Mouse (Mus musculus) cerebellum, adult 8-10 months (tissue): ENCODE results near the gene Get4.

Source experiments
- DNase-seq: peaks from one replicate; pipeline ENCODE4 v3.0.0; 2022

The Get4 gene

GRCm38 (mm10) chr5:139252081-139252909 is at the start of gene Get4:
Gene Get4, plus strand, starts transcription at chr5:139252324.
- DNase-seq = peak; percentile 97

DNA sequence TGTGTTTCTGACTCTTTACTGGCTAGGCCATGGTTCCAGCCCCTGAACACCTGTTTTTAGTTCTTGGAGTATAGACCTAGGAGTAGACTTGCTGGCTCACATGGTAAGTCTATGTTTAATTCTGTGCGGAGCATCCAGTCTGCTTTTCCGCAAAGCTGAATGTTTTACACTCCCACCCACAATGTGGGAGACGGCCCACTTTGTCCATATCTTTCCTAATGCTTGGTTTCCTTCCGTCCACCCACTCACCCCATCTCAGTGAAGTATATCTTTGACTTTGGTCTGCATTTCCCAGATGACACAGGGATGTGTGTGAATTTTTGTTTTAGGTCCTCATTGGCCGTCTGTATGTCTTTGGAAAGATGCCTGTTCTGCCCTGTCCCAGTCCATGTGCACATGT is 48.8 kb upstream of the Get4 start:
- no peak for DNase-seq

- DNase-seq = no peak
Measured at GRCm38 (mm10) chr5:139206081-139206480, 46.0 kb upstream of the Get4 start.

GRCm38 (mm10) chr5:139206525-139206924 is 45.6 kb upstream of the Get4 start:
- no peak for DNase-seq

- DNase-seq = no peak
Measured at GRCm38 (mm10) chr5:139208183-139208582, 43.9 kb upstream of the Get4 start.

GRCm38 (mm10) chr5:139208871-139209684 is 43.0 kb upstream of the Get4 start:
- DNase-seq = peak; percentile 35

GRCm38 (mm10) chr5:139209685-139210026 is 42.5 kb upstream of the Get4 start:
- DNase-seq = no peak

- DNase-seq = no peak
Measured at GRCm38 (mm10) chr5:139211737-139212385, 40.3 kb upstream of the Get4 start.

GRCm38 (mm10) chr5:139214298-139214697 is 37.8 kb upstream of the Get4 start:
- DNase-seq = no peak

- no peak for DNase-seq
Measured at GRCm38 (mm10) chr5:139215184-139215583, 36.9 kb upstream of the Get4 start.

GRCm38 (mm10) chr5:139216121-139216520 is 36.0 kb upstream of the Get4 start:
- no peak for DNase-seq

DNA sequence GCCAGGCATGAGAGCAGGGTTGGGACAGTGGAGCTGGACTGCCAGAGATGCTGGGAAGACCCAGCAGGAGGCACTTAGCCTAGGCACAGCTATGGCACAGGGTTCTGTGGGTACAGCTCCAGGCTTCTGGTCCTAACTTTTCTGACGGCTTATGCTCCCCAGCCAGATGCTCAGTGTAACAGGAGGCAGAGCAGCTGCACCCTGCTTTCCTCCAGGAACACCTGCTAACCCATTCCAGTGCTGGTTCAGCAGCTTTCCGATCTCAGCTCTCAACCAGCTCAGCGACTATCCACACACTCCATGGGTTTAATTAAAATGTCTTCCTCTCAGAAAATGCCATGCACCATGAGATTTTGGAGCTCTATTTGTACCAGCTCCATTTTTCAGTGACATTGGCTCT is 35.4 kb upstream of the Get4 start:
- DNase-seq = no peak

DNA sequence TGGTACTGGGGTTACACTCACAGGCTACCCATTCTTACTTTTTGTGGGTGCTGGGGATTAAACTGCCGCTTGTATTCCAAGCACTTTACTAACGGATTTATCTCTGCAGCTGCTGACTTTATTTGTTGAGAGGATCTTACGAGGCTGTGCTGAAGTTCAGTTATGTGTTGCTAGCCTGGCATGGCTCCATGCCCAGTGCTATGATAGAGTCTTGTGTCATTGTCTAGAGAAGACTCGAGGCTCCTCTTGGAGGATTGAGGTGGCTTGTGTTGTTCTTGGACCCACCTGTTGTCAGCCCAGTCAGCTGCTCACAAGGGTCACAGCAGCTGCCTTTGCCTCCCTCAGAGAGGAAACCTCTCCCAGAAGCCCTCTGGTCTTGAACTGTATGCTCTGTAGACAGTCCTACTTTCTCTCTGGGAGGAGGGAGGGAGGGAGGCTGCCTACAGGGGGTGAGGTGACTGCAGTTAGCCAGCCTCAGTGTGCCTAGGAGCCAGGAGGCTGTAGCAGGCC is 32.1 kb upstream of the Get4 start:
- DNase-seq = no peak

DNA sequence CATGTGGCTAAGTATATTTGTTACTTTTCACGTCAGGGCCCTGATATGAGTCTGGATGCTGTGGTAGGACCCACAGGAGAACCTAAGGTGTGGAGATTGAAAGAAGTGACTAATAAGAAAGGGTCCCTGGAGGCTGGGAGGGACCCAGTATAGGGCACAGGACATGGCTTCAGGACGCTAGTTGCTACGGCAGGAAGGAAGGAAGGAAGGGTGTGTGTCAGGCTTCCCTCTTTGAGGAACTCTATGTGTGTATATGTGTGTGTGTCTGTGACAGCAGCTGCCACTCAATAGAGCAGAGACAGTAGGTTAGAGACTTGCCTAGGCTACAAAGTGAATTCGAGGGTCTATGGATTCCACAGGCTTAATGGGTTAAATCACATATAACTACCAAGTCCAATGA is 31.5 kb upstream of the Get4 start:
- no peak for DNase-seq

DNA sequence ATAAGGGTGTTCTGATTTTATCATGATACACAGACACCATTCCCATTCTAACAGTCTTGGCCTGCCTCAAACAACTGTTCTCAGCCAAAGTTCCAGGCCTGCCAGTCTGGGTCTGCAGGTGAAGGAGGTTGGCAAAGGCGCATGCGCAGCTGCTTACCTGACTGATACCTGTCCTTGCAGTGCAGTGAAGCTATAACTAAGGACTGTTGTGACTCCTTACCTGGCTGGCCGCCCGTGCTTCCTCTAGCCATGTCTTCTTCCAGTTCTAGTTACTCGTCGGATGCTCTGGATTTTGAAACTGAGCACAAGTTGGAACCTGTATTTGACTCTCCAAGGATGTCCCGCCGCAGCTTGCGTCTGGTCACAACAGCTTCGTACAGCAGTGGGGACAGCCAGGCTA is 28.8 kb upstream of the Get4 start:
- no peak for DNase-seq

DNA sequence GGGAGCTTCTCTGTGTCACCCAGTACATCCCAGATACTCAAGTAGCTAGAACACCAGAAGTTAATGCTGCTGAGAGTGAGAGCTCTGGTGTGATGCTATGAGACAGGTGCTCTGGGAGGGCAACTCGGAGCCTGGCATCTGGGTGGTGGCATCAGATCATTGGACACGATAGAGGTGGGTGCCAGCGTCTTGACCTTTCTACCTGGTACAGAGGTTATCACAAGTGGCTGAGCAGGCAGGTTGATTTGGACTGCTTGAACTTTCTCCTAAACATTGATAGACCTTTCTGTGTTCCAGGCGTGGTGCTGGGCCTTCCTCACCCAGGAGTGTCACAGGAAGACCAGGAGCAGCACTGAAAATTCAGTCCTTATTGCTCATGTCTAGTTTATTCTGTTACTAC is 24.9 kb upstream of the Get4 start:
- no peak for DNase-seq

DNA sequence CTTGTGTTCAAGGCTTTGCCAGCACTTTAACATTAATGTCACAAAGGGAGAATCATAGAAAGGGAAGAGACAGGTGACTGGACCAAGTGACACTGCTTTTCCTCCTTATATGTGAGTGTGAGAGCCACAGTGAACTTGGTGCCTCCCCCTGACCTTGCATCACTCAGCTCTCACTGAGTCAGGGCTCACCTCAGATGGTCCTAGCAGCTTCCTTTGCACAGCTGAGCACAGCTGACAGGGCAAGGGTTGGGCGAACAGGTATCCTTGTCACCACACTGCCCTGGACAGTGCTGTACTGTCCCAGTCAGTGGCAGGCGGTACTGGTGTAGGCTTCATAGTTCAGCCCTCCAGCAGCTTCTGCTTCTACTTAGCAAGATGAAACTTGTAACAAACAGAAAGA is 24.5 kb upstream of the Get4 start:
- no peak for DNase-seq

DNA sequence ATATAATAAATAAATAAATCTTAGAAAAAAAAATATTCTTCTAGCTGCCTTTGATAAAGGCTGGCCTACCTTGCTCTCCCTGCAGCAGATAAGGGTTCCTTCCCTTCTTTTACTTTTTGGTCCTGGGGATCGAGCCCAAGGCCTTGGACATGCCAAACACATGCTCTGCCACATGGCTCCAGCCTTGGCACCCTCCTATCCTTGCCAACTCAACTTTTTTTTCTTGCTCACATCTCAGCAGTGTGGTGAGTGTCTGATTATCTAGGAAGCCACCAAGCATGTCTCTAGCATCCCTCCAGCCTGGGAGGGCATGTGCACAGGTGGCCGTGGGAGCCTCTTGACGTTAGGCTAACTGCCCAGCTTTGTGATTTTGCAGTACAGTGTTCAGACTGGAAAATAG is 23.8 kb upstream of the Get4 start:
- no peak for DNase-seq

DNA sequence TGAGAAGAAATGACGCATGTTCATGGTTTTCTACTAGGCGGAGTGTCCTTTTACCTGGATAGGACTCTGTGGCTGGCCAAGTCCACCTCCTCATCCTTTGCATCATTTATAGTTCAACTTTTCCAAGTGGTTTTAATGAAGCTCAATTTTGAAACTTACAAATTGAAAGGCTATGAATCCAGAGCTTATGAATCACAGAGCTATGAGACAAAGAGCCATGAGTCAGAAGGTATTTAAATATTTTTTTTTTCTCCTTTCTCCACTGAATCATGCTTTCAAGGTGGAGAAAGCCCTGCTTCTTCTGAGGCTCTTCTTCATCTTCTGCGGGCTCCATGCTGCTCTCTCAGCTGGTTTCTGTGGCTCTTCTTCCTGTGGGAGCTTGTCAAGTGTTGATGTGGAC is 22.4 kb upstream of the Get4 start:
- DNase-seq = no peak

- DNase-seq = no peak
Measured at GRCm38 (mm10) chr5:139232083-139232482, 20.0 kb upstream of the Get4 start.

- no peak for DNase-seq
Measured at GRCm38 (mm10) chr5:139234423-139234822, 17.7 kb upstream of the Get4 start.

- DNase-seq = no peak
Measured at GRCm38 (mm10) chr5:139237436-139237835, 14.7 kb upstream of the Get4 start.

- no peak for DNase-seq
Measured at GRCm38 (mm10) chr5:139241022-139241761, 10.9 kb upstream of the Get4 start.
